In the genomic region with DNA sequence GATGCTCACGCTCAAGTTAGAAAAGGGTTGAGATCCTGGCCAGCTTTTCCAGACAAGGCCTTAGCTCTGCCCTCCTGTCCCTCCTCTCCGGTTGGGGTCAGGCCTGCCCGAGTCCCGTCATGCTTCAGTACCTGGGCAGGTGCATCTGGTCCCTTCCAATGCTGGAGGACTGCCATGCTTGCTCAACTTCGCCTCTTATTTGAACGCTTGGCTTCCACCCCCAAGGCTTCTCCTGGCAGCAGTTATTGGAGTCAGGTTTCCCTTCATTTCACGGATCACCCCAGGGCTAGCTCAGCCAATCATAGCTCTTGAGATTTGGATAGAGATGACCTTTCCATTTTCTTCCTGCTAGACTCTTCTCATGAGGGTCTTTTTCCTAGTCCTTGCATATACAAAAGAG, we compare ENCODE assay signal across 12 mouse cellular contexts. TPM values are rescaled to one million over a fixed set of nuclear protein-coding genes. Genes with fewer than 3 reads are reported as not detected.
DNase-seq lines count a peak whose midpoint lies in the region; ATAC-seq and TF ChIP-seq lines count a peak whose summit lies in the region.
"Had no signal": no experiment of that assay in that cellular context is flagged by ENCODE, and none has a peak within 500 bp of the region (broad histone marks: within the 10 kb centered on the region; RNA-seq: fewer than 3 reads in every experiment).

No protein-coding gene starts in this region.

- ATAC-seq in forebrain, embryonic 13.5 days = no peak

- no peak for TF ChIP-seq CTCF in lung, adult 2 months (IDR thresholded peaks at IDR 0.05; ENCODE audit: insufficient read depth, low read length)

- no peak overlapping the region for H3K27ac ChIP-seq in forebrain, embryonic 13.5 days
- H3K27ac ChIP-seq: hindbrain, embryonic 15.5 days had no signal

- H3K9me3 ChIP-seq in forebrain, embryonic 13.5 days (replicated peaks) = no peaks in the 10 kb centered on the region
- H3K9me3 ChIP-seq: G1E; hindbrain, embryonic 15.5 days had no signal

- no peaks in the 10 kb centered on the region for H3K4me1 ChIP-seq in lung, adult 2 months (ENCODE audit: control insufficient read depth, insufficient read depth, low read length)
- no peaks in the 10 kb centered on the region for H3K4me1 ChIP-seq in forebrain, embryonic 13.5 days
- H3K4me1 ChIP-seq: hindbrain, embryonic 15.5 days had no signal

- no peaks in the 10 kb centered on the region for H3K27me3 ChIP-seq in forebrain, embryonic 13.5 days
- H3K27me3 ChIP-seq: hindbrain, embryonic 15.5 days had no signal

- H3K36me3 ChIP-seq in forebrain, embryonic 13.5 days (ENCODE audit: poor library complexity, severe bottlenecking) = no peaks in the 10 kb centered on the region
- H3K36me3 ChIP-seq: G1E; hindbrain, embryonic 15.5 days had no signal

- H3K4me2 ChIP-seq in forebrain, embryonic 13.5 days = no peak overlapping the region
- H3K4me2 ChIP-seq: hindbrain, embryonic 15.5 days had no signal

- 59% methylated on average over 7 of the region's 7 CpGs for WGBS in lung, adult 2 months
- 80% methylated on average over 7 of the region's 7 CpGs for WGBS in forebrain, embryonic 13.5 days

- no peak overlapping the region for H3K9ac ChIP-seq in forebrain, embryonic 13.5 days
- H3K9ac ChIP-seq: hindbrain, embryonic 15.5 days had no signal

- TF ChIP-seq POLR2A in lung, adult 2 months (IDR thresholded peaks at IDR 0.05; ENCODE audit: borderline replicate concordance, extremely low read depth, low read depth, low read length) = no peak

- peak; percentile 6 for DNase-seq in cerebellum, adult 11-12 months
- DNase-seq in cerebellum, adult 11 months = no peak
- peak; percentile 44 for DNase-seq in testis, postnatal 14 days (ENCODE audit: low spot score)
- no peak for DNase-seq in testis, postnatal 10 days (ENCODE audit: low spot score)
- DNase-seq in lung, adult 2 months = peak; percentile 46
- no peak for DNase-seq in embryo, embryonic 10 days (ENCODE audit: low spot score)
- no peak for DNase-seq in layer of hippocampus, adult 9-10 months (ENCODE audit: low spot score)
- DNase-seq: right cerebral cortex, postnatal 4 days had no signal

- no peak overlapping the region for H3K4me3 ChIP-seq in lung, adult 2 months (replicated peaks; ENCODE audit: extremely low read depth, low read depth, low read length)
- no peak overlapping the region for H3K4me3 ChIP-seq in forebrain, embryonic 13.5 days
- H3K4me3 ChIP-seq: hindbrain, embryonic 15.5 days had no signal

RNA-seq across cellular contexts. Expression of a gene that starts 4.0 kb away (rescaled TPM):
- 2.6 and 3.5 TPM in 2 replicates for polyA plus RNA-seq in lung, adult 2 months (2012; rRNA removed)
- not detected in 2 replicates for polyA plus RNA-seq in forebrain, embryonic 13.5 days (2015; fragmentation: Nextera tagmentation; extraction: Ambion mirVana)
- polyA plus RNA-seq: G1E; hindbrain, embryonic 15.5 days; neural tube, embryonic 11.5 days had no signal

Comparison
In these comparisons a context has a peak if more than half of its experiments do, and no peak if none do; other contexts are left out.
1. DNase-seq: peak in cerebellum, adult 11-12 months (single experiment), testis, postnatal 14 days (single experiment) and lung, adult 2 months (single experiment); none in cerebellum, adult 11 months (single experiment), testis, postnatal 10 days (single experiment), embryo, embryonic 10 days (single experiment) and layer of hippocampus, adult 9-10 months (single experiment).